Mouse (Mus musculus) gastrocnemius, adult 18-20 months (tissue): Measurements from ENCODE around the gene Mgam. TPM values are rescaled to one million over a fixed set of nuclear protein-coding genes. Genes with fewer than 3 reads are reported as not detected.
"Not testable (repeated sequence)": the region's sequence is repeated elsewhere in the genome, so short reads cannot be mapped to it uniquely, and the experiment has no call there.

ENCODE experiments used
- DNase-seq: peaks from one replicate; pipeline ENCODE4 v3.0.0; 2021; ENCODE audit warnings: low spot score
- long read RNA-seq, 2 experiments: library from polyadenylated mRNA; stranded (forward); transcript quantifications; one replicate each; pipeline ENCODE4 v2.0.0; 2021
- total RNA-seq, 2 experiments: library from RNA; stranded (reverse); gene quantifications; 2 replicates each; pipeline ENCODE4 v1.2.3; 2021

Gene Mgam
- under 1 TPM; 0.38 to 0.50 TPM for total RNA-seq
- long read RNA-seq, experiment 1, result 0 reads
- long read RNA-seq, experiment 2, result 0 reads

DNA sequence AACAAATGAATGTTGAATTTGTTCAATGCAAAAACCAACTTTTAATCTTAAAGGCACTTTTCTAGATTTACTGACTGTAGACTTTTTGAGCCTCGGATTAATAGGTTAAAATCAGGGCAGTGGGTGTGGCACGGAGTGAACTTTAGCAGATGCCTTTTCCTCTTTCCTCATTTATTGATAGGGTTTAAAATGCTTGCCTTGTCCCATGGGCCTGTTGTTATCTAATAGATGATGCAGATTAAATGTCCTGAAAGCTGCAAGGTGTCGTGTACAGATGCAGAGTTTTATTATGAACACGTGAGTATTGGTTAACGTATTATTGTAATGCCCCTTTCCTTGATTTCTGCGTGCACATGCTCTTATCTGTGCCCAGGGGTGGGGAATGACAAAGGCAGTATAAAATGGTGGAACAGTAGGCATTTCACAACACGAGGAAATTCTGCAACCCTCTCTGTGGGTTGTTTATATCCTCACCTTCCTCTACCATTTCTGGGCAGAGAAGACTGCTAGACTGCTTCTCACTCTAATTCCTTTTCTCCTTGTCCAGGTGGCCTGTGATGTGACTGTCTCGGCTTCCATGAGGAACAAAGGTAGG, at the start of gene Mgam:
Mgam (plus strand) TSS at position 426 of the 595 bp plus-strand sequence.
- DNase-seq, result no peak

DNA sequence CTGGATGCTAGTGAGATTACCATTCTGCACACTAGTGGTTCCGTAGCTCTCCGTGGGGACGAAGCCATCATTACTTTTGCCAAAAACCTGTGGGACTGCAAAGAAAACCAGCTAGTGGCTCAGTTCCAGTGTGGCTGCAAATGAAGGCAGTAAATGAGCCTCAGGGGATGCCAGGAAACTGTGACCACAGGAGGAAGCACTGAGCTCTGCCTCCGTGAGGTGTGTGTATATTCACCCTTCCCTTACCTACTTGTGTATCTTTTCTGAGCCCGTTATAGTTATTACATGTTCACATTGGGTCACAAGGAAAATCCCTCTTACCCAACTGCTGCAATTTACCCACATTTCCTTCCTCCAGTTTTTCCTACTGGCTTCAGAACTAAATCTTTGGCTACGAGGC, 44.3 kb upstream of the Mgam start:
- DNase-seq, result no peak

DNA sequence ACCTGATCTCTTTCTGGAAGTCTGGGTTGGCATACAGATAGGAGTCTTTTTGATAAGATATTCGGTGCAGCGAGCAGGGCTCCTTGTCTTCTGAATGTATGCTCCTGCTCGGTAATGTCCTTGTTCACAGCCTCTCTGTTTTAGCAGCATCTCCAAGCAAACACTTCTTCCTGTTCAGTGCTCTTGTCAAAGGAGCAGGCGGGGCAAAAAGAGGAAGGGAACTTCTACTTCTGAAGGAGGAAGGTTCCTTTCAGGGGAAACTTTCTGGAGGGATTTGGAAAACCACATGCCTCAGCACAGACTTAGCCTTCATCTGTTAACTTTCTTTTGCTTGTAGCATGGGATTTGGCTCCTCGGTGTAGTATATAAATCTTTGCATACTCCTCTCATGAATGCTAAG, 43.0 kb upstream of the Mgam start, which contains the start of gene Clec5a:
Clec5a (minus strand) TSS at position 177 of the 400 bp plus-strand sequence.
- DNase-seq, result no peak

DNA sequence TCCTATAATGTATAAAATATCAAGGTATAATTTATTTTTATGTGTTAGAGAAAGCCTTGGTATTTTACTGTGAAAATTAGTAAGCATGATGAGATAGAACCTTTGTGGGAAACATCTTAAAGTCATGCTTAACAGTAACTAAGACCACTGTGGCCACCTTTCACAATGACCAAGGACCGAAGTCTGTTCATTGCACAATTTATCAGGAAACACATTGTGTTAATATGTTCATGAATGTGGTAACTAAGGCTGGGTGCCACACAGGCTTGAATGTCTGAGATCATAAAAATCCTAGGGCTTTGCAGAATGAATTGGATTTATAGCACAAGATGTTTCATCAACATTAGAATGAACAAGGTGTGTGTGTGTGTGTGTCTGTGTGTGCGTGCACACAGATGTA, 40.3 kb upstream of the Mgam start:
- DNase-seq, result no peak

DNA sequence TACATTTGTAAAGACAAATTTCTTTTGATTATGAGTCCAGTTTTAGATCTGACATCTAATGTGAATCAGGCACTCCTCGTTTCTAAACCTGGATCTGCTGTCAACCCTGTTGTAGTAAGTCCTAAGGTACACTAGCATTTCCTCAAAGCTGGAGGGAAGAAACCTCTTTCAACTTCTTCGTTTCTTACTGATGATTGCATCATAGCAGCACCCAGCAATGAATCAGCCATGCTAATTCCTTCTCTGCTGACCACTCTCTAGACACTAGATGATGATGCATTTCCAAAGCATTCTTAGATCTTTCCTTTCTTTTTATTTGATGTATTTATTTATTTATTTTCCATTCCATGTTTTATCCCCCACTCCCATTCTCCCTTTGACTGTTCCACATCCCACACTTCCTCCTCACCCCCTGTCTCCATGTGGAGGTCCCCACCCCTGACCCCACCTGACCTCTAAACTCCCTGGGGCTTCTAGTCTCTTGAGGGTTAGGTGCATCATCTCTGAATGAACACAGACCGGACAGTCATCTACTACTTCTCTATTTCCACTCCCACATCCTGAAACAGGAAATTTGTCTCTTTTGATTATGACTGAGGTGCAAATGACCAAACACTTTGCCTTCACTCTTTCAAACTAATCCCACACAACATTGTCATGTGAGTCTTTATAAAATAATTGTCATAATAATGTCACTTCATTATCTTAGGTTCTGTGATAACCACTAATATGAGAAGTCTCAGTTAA, 33.7 kb upstream of the Mgam start:
- no peak for DNase-seq

DNA sequence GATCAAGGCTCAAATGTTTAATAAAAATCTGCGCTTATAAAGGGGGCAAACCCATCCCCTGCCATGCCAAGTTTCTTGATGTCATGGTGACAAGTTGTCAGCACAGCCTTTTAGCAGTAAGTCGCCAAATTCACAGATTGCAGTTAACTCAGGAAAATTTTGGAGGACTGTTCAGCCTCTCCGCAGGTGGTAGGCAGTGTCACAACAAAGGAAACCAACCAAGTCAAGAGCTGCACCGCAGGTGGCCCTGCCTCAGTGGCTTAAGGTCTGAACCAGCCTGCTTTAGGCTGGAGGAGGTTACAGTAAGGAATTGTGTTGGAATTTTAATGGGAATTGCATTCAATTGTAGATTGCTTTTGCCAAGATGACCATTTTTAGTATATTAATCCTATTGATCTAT, 30.1 kb upstream of the Mgam start:
- not testable (repeated sequence) for DNase-seq

DNA sequence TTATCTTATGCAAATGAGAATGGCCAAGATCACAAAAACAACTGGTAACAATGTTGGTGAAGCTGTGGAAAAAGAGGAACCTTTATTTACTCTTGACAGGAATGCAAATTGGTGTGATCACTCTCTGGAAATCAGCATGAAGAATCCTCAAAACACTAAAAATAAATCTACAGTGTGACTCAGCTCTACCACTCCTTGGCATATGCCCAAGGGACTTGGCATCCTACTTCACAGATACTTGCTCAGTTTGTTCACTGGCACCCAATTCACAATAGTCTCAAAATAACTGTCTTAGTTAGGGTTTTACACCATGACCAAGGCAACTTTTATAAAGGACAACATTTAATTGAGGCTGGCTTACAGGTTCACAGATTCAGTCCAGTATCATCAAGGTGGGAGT, 21.2 kb upstream of the Mgam start:
- DNase-seq, result no peak

DNA sequence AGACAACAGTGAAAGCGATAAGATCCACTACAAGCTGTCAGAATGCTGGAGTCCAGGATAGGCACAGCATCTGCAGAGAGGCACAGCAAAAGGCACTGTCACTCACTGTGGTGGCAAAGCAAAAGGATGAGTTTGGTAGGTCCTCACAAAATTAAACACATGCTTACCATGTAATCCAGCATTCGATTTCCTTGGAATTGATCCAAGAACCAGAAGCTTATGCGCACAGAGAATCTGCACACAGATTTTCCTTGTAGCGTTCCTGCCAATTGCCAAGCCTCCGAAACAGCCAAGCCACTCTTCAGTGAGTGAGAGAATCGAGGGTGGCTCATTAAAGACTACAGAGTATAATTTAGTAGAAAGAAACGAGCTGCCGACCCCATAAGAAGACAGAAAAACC, 18.4 kb upstream of the Mgam start:
- DNase-seq, result no peak

DNA sequence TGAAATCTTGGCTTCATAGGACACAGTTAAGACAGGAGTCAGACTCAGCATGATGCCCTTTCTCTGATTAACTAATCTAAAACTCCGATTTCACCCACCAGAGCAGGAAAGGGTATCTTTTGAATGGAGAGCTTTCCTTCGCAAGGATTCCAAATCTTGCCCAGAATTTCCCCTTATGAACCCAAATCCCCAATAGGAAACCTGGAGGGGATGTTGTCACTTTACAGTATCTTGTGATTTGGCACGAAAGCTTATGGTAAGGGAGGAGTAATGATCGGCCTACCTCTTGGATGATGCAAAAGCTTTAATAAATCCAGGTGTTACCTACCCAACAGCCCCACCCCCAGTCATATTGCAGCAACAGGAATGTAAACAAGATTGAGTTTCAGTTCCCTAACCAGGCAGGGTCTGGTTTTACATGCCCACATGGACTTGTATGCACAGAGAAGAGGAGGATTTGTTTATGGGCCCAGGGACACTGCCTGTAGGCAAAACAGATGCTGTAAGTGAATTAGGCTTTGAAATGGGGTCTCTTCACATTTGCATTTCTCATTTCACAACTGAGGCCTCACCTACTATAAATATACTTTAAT, 15.3 kb upstream of the Mgam start, which contains the start of gene Tas2r138:
Tas2r138 (minus strand) TSS at position 51 of the 593 bp plus-strand sequence.
- DNase-seq, result no peak

DNA sequence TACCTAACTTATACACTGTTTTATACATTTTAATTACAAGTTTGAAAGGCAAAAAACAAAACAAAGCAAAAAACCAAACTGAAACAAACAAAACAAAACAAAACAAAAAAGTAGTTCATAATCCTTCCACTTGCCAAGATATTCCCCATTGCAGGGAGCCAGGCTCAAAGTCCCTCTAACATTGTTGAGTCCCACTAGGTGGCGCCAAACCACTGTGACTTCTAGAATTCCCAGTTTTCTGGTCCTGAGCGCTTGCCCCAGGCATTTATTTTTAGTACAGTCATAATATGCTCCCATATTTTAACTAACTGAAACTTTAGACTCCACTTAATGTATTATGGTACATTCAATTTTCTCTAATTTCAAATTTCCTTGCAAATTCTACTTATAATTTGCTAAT, 10.7 kb upstream of the Mgam start:
- peak; percentile 46 for DNase-seq

DNA sequence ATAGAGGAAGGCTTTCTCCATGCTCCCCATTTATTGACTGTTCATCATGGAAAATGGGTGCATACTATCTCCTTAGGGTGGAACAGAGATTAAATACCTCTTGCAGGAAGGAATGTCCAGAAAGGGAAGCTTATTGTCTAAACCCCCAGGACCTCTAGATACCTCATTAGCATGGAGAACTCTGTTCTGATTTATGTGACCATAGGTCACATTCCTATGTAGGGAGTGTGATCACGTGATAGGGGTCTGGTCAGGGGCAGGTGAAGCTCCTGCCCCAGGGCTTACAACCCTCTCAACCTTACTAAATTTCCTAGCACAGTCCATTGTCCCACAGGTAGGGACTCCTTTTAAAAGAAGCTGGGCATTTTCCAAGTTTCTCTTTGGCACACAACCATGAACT, 2.5 kb upstream of the Mgam start:
- no peak for DNase-seq

DNA sequence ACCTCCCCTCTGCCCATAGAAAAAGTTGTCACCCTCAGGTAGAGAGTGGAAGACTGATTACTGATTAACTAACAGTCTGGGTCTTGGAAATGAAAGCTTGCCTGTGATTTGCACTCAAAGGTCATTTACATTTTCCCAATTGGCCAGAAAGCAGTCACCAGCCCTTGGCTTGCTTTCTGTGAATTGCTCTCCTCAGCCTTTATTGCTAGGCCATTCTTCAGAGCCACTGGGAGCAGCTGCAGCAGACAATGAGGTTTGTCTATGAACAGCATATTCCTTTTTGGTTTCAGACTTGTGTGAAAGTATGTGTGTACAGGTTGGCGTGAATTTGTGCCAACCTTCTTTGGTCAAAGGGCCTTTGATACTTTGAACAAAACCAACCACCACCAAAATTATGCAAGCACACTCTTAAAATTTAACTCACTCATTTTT, 6.0 kb downstream of the Mgam start:
- no peak for DNase-seq

DNA sequence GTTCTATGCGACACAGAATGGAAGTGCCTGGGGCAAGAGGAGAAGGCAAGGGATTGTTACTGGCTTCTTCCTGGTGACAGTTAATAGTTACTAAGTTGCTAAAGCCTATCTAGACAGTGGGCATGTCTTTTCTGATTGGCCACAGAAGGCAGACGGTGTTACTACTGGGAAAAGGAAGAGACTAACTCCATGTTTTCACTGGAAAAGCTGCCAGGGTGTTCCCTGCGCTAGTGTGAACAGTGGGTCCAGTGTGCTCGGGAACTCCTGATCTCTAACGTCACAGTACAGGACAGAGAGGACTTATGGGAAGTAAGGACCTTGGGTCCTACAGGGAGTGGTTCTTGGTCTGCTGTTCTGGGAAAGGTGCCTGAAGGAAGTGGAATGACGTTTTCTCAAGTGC, 6.9 kb downstream of the Mgam start:
- no peak for DNase-seq

DNA sequence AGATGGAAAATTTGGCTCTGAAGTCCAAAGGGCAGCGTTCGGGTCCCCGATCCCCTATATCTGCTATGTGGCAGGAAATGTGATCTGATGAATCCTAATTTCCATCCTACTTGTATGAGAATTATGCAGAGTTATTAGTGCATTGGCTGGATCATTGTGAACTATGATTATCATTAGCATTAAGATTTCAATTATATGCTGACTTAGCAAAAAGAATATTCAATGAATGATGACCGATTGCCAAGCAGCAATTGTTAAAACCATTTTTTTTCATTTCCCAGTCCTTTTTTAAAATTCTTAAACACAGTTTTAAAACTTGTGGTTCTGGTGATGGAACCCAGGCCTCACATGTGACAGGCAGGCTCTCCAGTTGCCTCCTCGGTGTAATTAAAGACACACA, 9.1 kb downstream of the Mgam start:
- DNase-seq, result no peak

DNA sequence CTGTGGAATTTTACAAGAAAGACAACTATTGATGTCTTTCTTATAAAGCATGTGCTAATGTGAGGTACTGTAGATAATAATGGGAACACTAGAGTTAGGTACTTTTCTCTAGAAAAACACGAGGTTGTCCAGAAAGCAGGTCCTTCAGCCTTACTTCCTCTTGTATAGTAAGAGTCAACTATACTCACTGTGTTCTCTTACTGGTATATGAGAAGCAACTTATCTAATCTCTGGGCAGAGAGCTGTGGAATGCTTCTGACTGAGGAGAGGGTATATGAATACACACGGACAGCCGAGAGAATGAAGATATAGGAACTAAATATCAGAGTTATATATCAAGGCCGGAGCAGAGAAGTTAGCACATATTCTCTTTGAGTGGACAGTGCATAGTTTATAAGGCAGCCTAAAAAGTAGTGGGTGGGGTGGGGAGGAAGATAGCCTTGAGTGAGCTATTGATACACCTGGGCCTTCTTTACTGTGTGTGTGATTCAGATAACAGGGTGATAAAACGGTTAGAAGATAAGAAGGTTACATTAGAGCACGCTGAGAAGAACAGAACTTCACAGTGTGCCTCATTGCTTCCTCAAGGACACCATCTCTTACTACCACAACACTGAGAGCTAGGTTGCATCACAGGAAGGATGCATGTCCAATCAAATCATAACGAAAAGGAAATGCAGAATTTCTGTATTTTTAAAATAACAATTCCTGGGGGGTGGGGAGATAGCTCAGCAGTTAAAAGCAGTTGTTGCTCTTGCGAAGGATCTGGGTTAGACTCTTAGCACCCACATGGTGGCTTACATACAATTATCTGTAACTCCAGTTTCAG, 12.3 kb downstream of the Mgam start:
- no peak for DNase-seq

DNA sequence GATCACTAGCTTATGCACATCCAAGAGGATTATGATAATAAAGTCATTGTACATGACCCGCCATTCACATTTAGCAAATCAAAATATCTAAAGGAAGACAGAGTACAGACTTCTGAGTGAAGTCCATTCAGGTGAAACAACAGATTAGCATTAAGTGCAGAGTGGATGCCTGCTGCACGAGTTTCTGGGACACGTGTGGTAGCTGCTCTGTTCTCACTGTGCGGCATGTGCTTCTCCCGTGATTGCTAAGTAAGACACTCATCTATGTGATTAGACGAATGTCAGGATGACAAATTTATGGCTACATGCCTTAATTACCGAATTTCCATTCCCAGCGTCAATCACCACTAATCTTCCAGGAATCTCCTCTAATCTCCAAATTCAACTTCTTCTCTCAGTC, 17.1 kb downstream of the Mgam start:
- no peak for DNase-seq

DNA sequence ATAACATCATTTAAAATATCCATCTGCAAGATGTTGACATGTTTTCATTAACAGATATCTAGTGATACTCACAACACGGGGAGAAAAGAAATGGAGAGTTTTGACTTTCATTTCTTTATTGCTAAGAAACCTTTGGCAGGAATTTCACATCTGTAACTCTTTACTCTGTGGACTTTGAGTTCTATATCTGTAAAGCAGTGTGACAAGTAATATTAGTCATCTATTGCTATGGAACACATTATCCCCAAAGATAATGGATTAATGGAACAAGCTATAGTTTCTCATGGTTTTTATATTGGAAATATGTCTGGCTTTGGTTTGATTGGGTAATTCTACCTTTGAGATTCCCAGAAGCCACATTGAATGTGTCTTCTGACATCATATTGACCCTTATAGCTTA, 22.3 kb downstream of the Mgam start:
- no peak for DNase-seq

DNA sequence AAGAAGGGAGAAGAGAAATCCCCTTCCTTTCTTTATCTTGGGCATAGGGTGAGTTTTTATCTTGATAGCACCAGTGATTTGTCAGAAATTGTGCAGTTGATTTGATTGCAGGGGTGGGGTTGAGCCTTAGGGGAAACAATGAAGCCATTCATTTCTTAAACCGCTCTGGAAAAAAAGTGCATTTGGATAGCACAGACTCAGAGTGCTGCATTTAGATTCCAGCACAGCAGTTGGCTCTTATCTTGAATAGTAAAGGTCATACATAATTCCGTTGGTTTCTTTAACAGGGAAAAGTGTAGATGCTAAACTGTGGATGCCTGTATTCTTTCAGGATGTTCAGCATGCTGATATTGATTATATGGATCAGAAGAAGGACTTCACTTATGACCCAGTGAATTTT, 32.3 kb downstream of the Mgam start:
- DNase-seq, result no peak

DNA sequence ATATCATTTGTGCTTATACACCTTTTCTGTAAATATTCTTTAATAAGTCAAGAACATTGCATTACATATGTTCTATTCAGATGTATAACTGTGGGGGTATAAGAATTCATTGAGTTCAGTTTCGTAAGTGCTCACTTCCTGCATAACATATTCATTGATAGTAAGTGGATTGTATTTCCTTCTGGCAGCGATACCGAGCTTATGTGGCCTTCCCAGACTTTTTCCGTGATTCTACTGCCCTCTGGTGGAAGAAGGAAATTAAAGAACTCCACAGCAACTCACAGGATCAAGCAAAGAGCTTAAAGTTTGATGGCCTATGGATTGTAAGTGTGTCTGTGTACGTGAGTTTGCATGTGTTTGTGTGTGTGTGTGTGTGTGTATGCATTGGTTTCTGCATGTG, 60.5 kb downstream of the Mgam start:
- peak; percentile 61 for DNase-seq

DNA sequence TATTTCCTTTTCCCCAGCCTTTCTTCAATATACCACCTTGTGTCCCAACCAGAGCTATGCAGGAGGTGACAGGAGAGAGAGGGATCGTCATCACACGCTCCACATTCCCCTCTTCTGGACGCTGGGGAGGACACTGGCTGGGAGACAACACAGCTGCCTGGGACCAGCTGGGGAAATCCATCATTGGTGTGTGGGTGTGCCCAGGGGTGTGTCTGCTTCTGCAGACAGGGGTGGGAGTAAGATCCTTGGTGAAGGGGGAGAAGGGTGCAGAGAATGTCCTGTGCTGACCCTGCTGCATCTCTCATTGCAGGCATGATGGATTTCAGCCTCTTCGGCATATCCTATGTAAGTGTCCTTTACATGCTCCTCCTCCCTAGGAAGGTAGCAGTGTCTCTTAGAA, 63.4 kb downstream of the Mgam start:
- not testable (repeated sequence) for DNase-seq

DNA sequence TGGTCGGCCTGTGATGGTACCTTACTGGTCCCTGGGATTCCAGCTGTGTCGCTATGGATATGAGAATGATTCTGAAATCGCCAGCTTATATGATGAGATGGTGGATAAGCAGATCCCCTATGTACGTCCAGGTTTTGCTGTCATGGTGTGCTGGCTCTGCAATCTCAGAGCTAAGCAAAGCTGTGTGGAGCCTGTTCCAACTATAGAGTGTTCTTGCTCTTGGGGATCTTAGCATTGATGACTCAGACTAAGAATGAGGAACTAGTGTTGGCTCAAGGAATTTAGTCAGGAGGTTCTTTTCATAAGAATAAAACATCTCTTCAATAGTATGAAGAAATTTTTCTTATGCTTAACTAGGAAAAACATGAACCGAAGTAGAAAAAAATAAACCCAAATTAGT, 84.9 kb downstream of the Mgam start:
- DNase-seq, result not testable (repeated sequence)

DNA sequence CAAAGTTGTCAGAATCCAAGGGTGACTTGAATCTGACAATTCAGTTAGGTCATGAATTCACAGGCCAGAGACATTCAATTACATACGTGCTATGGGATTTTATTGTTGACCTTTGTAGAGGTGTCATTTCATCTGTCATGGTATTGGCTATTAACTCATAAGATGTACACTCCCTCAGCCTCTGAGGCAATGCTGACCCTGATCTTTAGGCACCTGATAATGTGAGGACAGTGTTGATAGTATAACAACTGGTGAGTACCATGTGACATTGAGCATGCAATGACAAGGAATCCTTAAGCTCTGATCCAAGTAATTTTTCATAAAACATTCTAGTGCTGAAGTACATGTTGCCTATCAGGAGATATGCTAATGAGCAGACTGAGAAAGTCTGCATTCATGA, 87.1 kb downstream of the Mgam start:
- no peak for DNase-seq
